Mouse (Mus musculus) thymus, adult 2 months (tissue): Measurements from ENCODE around the gene Fxyd4.

Experiments used
- CTCF ChIP-seq: fragments of 200-500 bp; IDR thresholded peaks from 2 replicates; pipeline ENCODE4 v1.5.1; 2012; ENCODE audit warnings: mild to moderate bottlenecking, control low read depth, low read length, moderate library complexity, borderline replicate concordance; ENCODE audit not compliant: control insufficient read depth, poor library complexity, insufficient read depth; ENCODE audit errors: extremely low read depth
- POLR2A ChIP-seq: fragments of 200-500 bp; IDR thresholded peaks from 2 replicates; pipeline ENCODE4 v1.6.1; 2012; ENCODE audit warnings: mild to moderate bottlenecking, low read length, control low read depth, moderate library complexity; ENCODE audit not compliant: control insufficient read depth, poor library complexity, insufficient read depth; ENCODE audit errors: extremely low read depth

- TF ChIP-seq POLR2A (no peak), CTCF (no peak)
Observed at GRCm38 (mm10) chr6:117907979-117908355, 29.5 kb downstream of the Fxyd4 start.
